Mouse (Mus musculus) stomach, postnatal 0 days (tissue): Measurements from ENCODE around the gene 4632433K11Rik.

ENCODE experiments used
- CTCF ChIP-seq: IDR thresholded peaks from 2 replicates; pipeline ENCODE4 v1.5.1; 2016; ENCODE audit warnings: antibody characterized with exemption, low read depth, mild to moderate bottlenecking, moderate library complexity
- EP300 ChIP-seq: optimal IDR thresholded peaks from 2 replicates; pipeline ENCODE3; 2016; ENCODE audit warnings: antibody characterized with exemption

DNA sequence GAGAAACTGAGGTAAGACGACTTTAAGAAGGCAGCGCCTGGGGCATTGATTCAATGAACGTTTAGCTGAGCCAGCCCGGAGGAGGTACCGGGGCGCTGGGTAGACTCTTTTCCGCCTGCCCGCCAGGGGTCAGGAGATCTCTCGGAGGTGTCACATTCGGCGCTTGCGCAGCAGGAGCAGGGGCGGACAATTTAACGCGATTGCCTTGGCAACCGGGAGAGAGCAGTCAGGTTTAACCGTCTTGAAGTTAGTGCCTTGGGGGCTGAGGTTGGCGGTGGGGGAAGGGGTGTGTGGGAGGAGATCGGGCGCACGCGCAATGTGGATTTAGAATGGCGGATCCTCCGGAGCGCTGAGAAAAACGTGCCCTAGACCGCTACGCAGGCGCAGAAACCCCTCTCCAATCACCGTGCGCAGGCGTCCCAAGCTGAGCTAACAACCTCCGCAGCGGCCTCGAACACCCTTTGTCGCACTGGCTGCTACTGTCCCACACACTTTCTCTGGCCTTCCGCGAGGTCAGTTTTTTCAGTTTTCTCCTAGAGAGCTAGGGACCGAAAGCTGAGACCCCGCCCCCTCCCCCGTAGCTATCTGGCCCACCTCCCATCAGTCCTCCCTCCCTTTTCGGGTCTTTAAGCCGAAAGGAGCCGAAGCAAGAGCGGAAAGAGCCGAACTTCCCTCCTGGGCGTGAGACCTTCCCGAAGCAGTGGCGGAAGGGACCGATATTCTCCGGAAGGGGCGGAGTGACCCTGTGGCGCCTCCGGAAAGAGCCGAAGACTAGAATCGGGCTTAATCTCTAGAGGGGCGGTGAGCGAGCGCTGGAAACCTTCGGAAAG lies 27.2 kb downstream of the 4632433K11Rik start:
- TF ChIP-seq CTCF = peak; percentile 79
- TF ChIP-seq EP300 = no peak
